Mouse (Mus musculus) effector memory CD4-positive, alpha-beta T cell, adult 7 months (primary cell): ENCODE data around the gene Tbc1d21. TPM values are rescaled to one million over a fixed set of nuclear protein-coding genes. Genes with fewer than 3 reads are reported as not detected.

Experiments used
- polyA plus RNA-seq: library from polyadenylated mRNA; unstranded; fragments of 100-300 nt; shearing (Covaris generic); gene quantifications from one replicate; pipeline ENCODE4 v1.2.1, GENCODE M21; 2017

Tbc1d21 gene
- not detected for polyA plus RNA-seq

GRCm38 (mm10) chr9:58370355-58370754 is at the start of gene Tbc1d21:
Gene Tbc1d21 (minus strand): TSS chr9:58370455.

GRCm38 (mm10) chr9:58312944-58313359 is 57.3 kb downstream of the Tbc1d21 start, which contains the start of gene Loxl1:
Gene Loxl1 (minus strand): TSS chr9:58313186.

Other genes starting within 250 kb of the Tbc1d21 start
- not detected for gene Islr, start 166.1 kb downstream of the Tbc1d21 start, polyA plus RNA-seq
- gene Islr2, start 166.1 kb downstream of the Tbc1d21 start, polyA plus RNA-seq = not detected
- 41.5 TPM for gene Pml, start 120.7 kb downstream of the Tbc1d21 start, polyA plus RNA-seq
- 13.1 TPM for gene Stoml1, start 117.3 kb downstream of the Tbc1d21 start, polyA plus RNA-seq
- gene Loxl1, start 57.3 kb downstream of the Tbc1d21 start, polyA plus RNA-seq = not detected
- not detected for gene Insyn1, start 118.1 kb upstream of the Tbc1d21 start, polyA plus RNA-seq
- 0.39 TPM for gene Cd276, start 185.0 kb upstream of the Tbc1d21 start, polyA plus RNA-seq
- gene Nptn, start 211.8 kb upstream of the Tbc1d21 start, polyA plus RNA-seq = 148 TPM